Mouse (Mus musculus): ENCODE measurements around the gene Prss53. TPM values are rescaled to one million over a fixed set of nuclear protein-coding genes. Genes with fewer than 3 reads are reported as not detected.

The Prss53 gene
- total and polyA plus RNA-seq, 3 experiments: 0.38 to 0.76 TPM; not detected in 1

- no peak overlapping the region for H3K4me3 ChIP-seq (ENCODE audit: low read depth, low read length)
- ATAC-seq (ENCODE audit: extremely low read depth, insufficient number of reproducible peaks, low FRiP score, poor library complexity, severe bottlenecking) (no peak), DNase-seq (ENCODE audit: low spot score) (no peak)
- H3K27me3 ChIP-seq (ENCODE audit: insufficient read depth, low read length): peaks cover 11% of the 10 kb centered on the region
- TF ChIP-seq CTCF (IDR thresholded peaks at IDR 0.05; ENCODE audit: low read depth, low read length) (no peak), GATA2 (IDR thresholded peaks at IDR 0.05; ENCODE audit: borderline replicate concordance, low read depth, low read length) (no peak), GATA1 (IDR thresholded peaks at IDR 0.05; ENCODE audit: borderline replicate concordance, low read length) (no peak), POLR2AphosphoS5 (IDR thresholded peaks at IDR 0.05; ENCODE audit: insufficient replicate concordance, low read depth, low read length) (no peak), TAL1 (conservative IDR thresholded peaks at IDR 0.05; ENCODE audit: low read depth, low read length) (no peak)
- H3K4me1 ChIP-seq (ENCODE audit: insufficient read depth, low read depth, low read length): 0 out of 2 replicates have a peak, but pooled peaks cover 3% of the 10 kb centered on the region
- H3K9me3 ChIP-seq (replicated peaks): no peaks in the 10 kb centered on the region
- peaks cover 5% of the 10 kb centered on the region for H3K36me3 ChIP-seq (replicated peaks)
Measured at GRCm38 (mm10) chr7:127858258-127858657, 32.5 kb downstream of the Prss53 start.

- Histone ChIP-seq H3K4me3 (ENCODE audit: low read depth, low read length) (no peak overlapping the region), H3K4me1 (ENCODE audit: insufficient read depth, low read depth, low read length) (peaks cover 13% of the 10 kb centered on the region), H3K9me3 (replicated peaks) (no peaks in the 10 kb centered on the region), H3K27me3 (ENCODE audit: insufficient read depth, low read length) (peaks cover 8% of the 10 kb centered on the region; the same call in 1 of the 2 replicates), H3K36me3 (replicated peaks) (peaks cover 41% of the 10 kb centered on the region)
- ATAC-seq (ENCODE audit: extremely low read depth, insufficient number of reproducible peaks, low FRiP score, poor library complexity, severe bottlenecking) (no peak), DNase-seq (ENCODE audit: low spot score) (no peak)
- TF ChIP-seq POLR2AphosphoS5 (IDR thresholded peaks at IDR 0.05; ENCODE audit: insufficient replicate concordance, low read depth, low read length): no peak
- TF ChIP-seq TAL1 (conservative IDR thresholded peaks at IDR 0.05; ENCODE audit: low read depth, low read length): no peak
- no peak for TF ChIP-seq CTCF (IDR thresholded peaks at IDR 0.05; ENCODE audit: low read depth, low read length)
- TF ChIP-seq GATA1 (IDR thresholded peaks at IDR 0.05; ENCODE audit: borderline replicate concordance, low read length): no peak
- TF ChIP-seq GATA2 (IDR thresholded peaks at IDR 0.05; ENCODE audit: borderline replicate concordance, low read depth, low read length): no peak
Measured at GRCm38 (mm10) chr7:127850906-127851305, 39.9 kb downstream of the Prss53 start.

- ATAC-seq (ENCODE audit: extremely low read depth, insufficient number of reproducible peaks, low FRiP score, poor library complexity, severe bottlenecking) (no peak), DNase-seq (ENCODE audit: low spot score) (no peak)
- H3K9me3 ChIP-seq (replicated peaks): no peaks in the 10 kb centered on the region
- TF ChIP-seq CTCF (IDR thresholded peaks at IDR 0.05; ENCODE audit: low read depth, low read length): no peak
- no peak for TF ChIP-seq POLR2AphosphoS5 (IDR thresholded peaks at IDR 0.05; ENCODE audit: insufficient replicate concordance, low read depth, low read length)
- no peak for TF ChIP-seq TAL1 (conservative IDR thresholded peaks at IDR 0.05; ENCODE audit: low read depth, low read length)
- no peak for TF ChIP-seq GATA1 (IDR thresholded peaks at IDR 0.05; ENCODE audit: borderline replicate concordance, low read length)
- no peak for TF ChIP-seq GATA2 (IDR thresholded peaks at IDR 0.05; ENCODE audit: borderline replicate concordance, low read depth, low read length)
- no peak overlapping the region for H3K4me3 ChIP-seq (ENCODE audit: low read depth, low read length)
- peaks cover 6% of the 10 kb centered on the region; the same call in 1 of the 2 replicates for H3K27me3 ChIP-seq (ENCODE audit: insufficient read depth, low read length)
- H3K4me1 ChIP-seq (ENCODE audit: insufficient read depth, low read depth, low read length): peaks cover 13% of the 10 kb centered on the region
- peaks cover 48% of the 10 kb centered on the region for H3K36me3 ChIP-seq (replicated peaks)
Measured at GRCm38 (mm10) chr7:127849973-127850875, 40.5 kb downstream of the Prss53 start.

- H3K27me3 ChIP-seq (ENCODE audit: insufficient read depth, low read length): peaks cover 2% of the 10 kb centered on the region; the same call in 1 of the 2 replicates
- peak overlapping the region; percentile 85 for H3K4me3 ChIP-seq (ENCODE audit: low read depth, low read length)
- peak; percentile 83 for DNase-seq (ENCODE audit: low spot score)
- H3K4me1 ChIP-seq (ENCODE audit: insufficient read depth, low read depth, low read length): peaks cover 23% of the 10 kb centered on the region
- peaks cover 3% of the 10 kb centered on the region; the same call in 1 of the 2 replicates for H3K9me3 ChIP-seq (replicated peaks)
- ATAC-seq (ENCODE audit: extremely low read depth, insufficient number of reproducible peaks, low FRiP score, poor library complexity, severe bottlenecking): peak; percentile 64
- TF ChIP-seq POLR2AphosphoS5 (IDR thresholded peaks at IDR 0.05; ENCODE audit: insufficient replicate concordance, low read depth, low read length) (no peak), GATA2 (IDR thresholded peaks at IDR 0.05; ENCODE audit: borderline replicate concordance, low read depth, low read length) (no peak), GATA1 (IDR thresholded peaks at IDR 0.05; ENCODE audit: borderline replicate concordance, low read length) (no peak), CTCF (IDR thresholded peaks at IDR 0.05; ENCODE audit: low read depth, low read length) (no peak), TAL1 (conservative IDR thresholded peaks at IDR 0.05; ENCODE audit: low read depth, low read length) (no peak)
- peaks cover 40% of the 10 kb centered on the region for H3K36me3 ChIP-seq (replicated peaks)
Measured at GRCm38 (mm10) chr7:127842001-127842718, 48.6 kb downstream of the Prss53 start.

- TF ChIP-seq GATA2 (IDR thresholded peaks at IDR 0.05; ENCODE audit: borderline replicate concordance, low read depth, low read length) (no peak), POLR2AphosphoS5 (IDR thresholded peaks at IDR 0.05; ENCODE audit: insufficient replicate concordance, low read depth, low read length) (no peak), CTCF (IDR thresholded peaks at IDR 0.05; ENCODE audit: low read depth, low read length) (no peak), GATA1 (IDR thresholded peaks at IDR 0.05; ENCODE audit: borderline replicate concordance, low read length) (no peak), TAL1 (conservative IDR thresholded peaks at IDR 0.05; ENCODE audit: low read depth, low read length) (no peak)
- Histone ChIP-seq H3K36me3 (replicated peaks) (peaks cover 33% of the 10 kb centered on the region), H3K27me3 (ENCODE audit: insufficient read depth, low read length) (peaks cover 2% of the 10 kb centered on the region; the same call in 1 of the 2 replicates), H3K4me1 (ENCODE audit: insufficient read depth, low read depth, low read length) (peaks cover 23% of the 10 kb centered on the region), H3K9me3 (replicated peaks) (peaks cover 3% of the 10 kb centered on the region; the same call in 1 of the 2 replicates), H3K4me3 (ENCODE audit: low read depth, low read length) (peak overlapping the region; percentile 85)
- ATAC-seq (ENCODE audit: extremely low read depth, insufficient number of reproducible peaks, low FRiP score, poor library complexity, severe bottlenecking): peak; percentile 74
- peak; percentile 92 for DNase-seq (ENCODE audit: low spot score)
Measured at GRCm38 (mm10) chr7:127841340-127842000, 49.3 kb downstream of the Prss53 start.
